Mouse (Mus musculus) stomach, postnatal 0 days (tissue): Measurements from ENCODE around the gene Arhgap22. TPM values are rescaled to one million over a fixed set of nuclear protein-coding genes. Genes with fewer than 3 reads are reported as not detected.

Experiments used
- ATAC-seq: fragments of 200-750 bp; cut with Nextera tagmentation; 2 replicates; pipeline ENCODE4 v1.8.0; 2017; ENCODE audit not compliant: low FRiP score, low TSS enrichment
- DNase-seq: peaks from one replicate; pipeline ENCODE4 v3.0.0-alpha.2; 2016; ENCODE audit warnings: low spot score
- H3K27ac ChIP-seq: fragments of 300-500 bp; sonication (generic); replicated peaks from 2 replicates; pipeline ENCODE4 v1.5.1; 2014; ENCODE audit warnings: mild to moderate bottlenecking, control low read depth
- H3K27me3 ChIP-seq: fragments of 300-500 bp; sonication (generic); 2 replicates; pipeline ENCODE4 v1.6.1; 2014; ENCODE audit warnings: low read length; ENCODE audit not compliant: control insufficient read depth, insufficient read depth
- H3K36me3 ChIP-seq: fragments of 300-500 bp; sonication (generic); 2 replicates; pipeline ENCODE4 v1.6.1; 2014; ENCODE audit warnings: low read length, mixed read lengths; ENCODE audit not compliant: control insufficient read depth, insufficient read depth
- H3K4me1 ChIP-seq: fragments of 300-500 bp; sonication (generic); replicated peaks from 2 replicates; pipeline ENCODE4 v1.6.1; 2014; ENCODE audit warnings: antibody characterized with exemption; ENCODE audit not compliant: control insufficient read depth, insufficient read depth
- H3K4me2 ChIP-seq: fragments of 300-500 bp; sonication (generic); replicated peaks from 2 replicates; pipeline ENCODE4 v1.6.1; 2014; ENCODE audit warnings: low read depth, mild to moderate bottlenecking, control low read depth, moderate library complexity
- H3K4me3 ChIP-seq: fragments of 300-500 bp; sonication (generic); 2 replicates; pipeline ENCODE4 v1.5.1; 2014; ENCODE audit warnings: low read depth, low read length, control low read depth
- H3K9ac ChIP-seq: fragments of 300-500 bp; sonication (generic); 2 replicates; pipeline ENCODE4 v1.6.1; 2014; ENCODE audit warnings: mild to moderate bottlenecking, low read length, control low read depth, mixed read lengths
- H3K9me3 ChIP-seq: fragments of 300-500 bp; sonication (generic); 2 replicates; pipeline ENCODE4 v1.6.1; 2016; ENCODE audit warnings: low read length; ENCODE audit not compliant: control insufficient read depth
- CTCF ChIP-seq: IDR thresholded peaks from 2 replicates; pipeline ENCODE4 v1.5.1; 2016; ENCODE audit warnings: antibody characterized with exemption, low read depth, mild to moderate bottlenecking, moderate library complexity
- EP300 ChIP-seq: optimal IDR thresholded peaks from 2 replicates; pipeline ENCODE3; 2016; ENCODE audit warnings: antibody characterized with exemption
- WGBS: fragments of 180-500 bp; shearing (Covaris S2); extraction: QIAGEN DNeasy Blood & Tissue Kit; methylation state at CpG from one replicate; pipeline ENCODE4 v1.1.7; 2014; 5-methylcytosine and 5-hydroxymethylcytosine counted together
- polyA plus RNA-seq: library from polyadenylated mRNA; unstranded; fragments of >200 nt; fragmentation: Nextera tagmentation; extraction: Ambion mirVana; gene quantifications from 2 replicates; pipeline ENCODE4 v1.2.1, GENCODE M21; 2015

Gene Arhgap22
- 6.5 TPM in 2 replicates for polyA plus RNA-seq

DNA sequence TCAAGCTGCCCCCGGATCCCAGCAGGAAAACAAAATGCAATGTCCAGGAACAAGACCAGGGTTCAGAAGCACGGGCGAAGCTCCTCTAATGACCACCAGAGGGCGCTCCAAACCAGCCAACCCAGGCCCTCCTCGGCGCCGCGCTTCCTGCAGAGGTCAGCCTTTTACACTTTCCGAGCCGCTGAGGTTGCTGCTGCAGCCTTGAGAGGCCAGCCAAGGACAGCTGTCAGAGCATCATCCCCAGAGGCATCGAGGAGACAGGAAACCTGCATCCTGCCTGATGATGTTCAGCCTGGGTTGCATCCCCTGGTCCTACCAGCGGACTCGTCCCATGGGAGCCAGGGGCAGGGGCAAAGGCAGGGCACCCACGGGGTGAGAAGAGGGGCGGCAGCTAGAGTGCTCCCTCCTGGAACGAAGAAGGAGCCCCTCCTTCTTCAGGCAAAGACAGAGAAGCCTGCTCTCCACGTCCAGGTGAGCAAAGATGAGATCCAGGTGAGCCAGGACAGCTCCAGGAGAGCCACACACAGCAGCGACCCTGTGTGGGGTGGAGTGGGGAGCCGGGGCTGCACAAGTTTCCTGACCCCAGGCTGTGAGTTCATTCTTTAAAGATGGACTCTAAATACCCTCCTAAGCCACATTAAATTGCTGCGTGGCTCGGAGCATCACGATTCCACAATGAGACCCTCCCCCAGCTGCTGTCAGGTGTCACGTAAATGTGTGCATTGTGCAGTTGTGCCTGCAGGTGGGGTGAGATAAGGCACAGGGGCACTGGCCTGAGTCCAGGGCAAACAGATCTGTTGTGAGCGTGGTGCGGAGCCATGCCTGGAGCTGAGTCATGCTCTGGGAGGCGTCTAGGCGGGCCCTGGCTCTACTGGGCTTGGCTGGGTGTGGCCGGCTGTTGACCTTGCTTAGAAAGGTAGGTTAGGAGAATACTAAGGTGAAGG lies at the start of gene Arhgap22:
TSS of gene Arhgap22 (plus strand) at position 204 of the 944 bp plus-strand sequence.
- Histone ChIP-seq H3K9ac (no peak within 1 kb of the TSS), H3K36me3 (no peaks in the 10 kb centered on the region), H3K9me3 (no peaks in the 10 kb centered on the region), H3K27ac (peak within 1 kb of the TSS; percentile 53; the same call in 1 of the 2 replicates), H3K27me3 (no peaks in the 10 kb centered on the region), H3K4me1 (0 out of 2 replicates have a peak, but pooled peaks cover 2% of the 10 kb centered on the region), H3K4me3 (no peak within 1 kb of the TSS), H3K4me2 (peak within 1 kb of the TSS; percentile 42)
- TF ChIP-seq CTCF (peak; percentile 100), EP300 (no peak)
- ATAC-seq = peak; percentile 98
- peak; percentile 93 for DNase-seq
- WGBS = 18% methylated on average over 28 of the region's 28 CpGs

DNA sequence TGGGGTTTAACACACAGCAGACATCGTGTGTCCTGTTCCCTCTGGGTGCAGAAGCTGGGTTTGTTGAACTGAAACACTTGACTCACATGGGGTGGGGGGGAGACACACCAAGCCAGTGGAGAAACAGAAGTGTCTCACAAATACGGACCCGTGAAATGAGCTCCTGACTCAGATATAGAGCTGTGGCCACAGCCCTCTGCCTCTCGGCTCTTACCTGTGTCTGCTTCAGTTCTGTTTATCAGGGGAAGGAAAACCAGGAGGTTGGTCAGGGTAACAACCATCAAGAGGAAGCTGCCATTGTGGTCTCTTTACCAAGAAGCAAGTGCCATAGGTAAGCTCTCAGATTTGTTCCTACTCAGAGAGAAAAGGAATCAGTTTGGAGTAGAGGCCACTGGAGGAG lies 45.1 kb upstream of the Arhgap22 start:
- Histone ChIP-seq H3K9ac (no peak overlapping the region), H3K4me3 (no peak overlapping the region), H3K27ac (no peak overlapping the region), H3K4me2 (no peak overlapping the region), H3K9me3 (no peaks in the 10 kb centered on the region), H3K27me3 (no peaks in the 10 kb centered on the region), H3K36me3 (no peaks in the 10 kb centered on the region), H3K4me1 (no peaks in the 10 kb centered on the region)
- ATAC-seq = no peak
- TF ChIP-seq CTCF = no peak
- no peak for TF ChIP-seq EP300
- DNase-seq = no peak
- 85% methylated on average over 4 of the region's 4 CpGs for WGBS

DNA sequence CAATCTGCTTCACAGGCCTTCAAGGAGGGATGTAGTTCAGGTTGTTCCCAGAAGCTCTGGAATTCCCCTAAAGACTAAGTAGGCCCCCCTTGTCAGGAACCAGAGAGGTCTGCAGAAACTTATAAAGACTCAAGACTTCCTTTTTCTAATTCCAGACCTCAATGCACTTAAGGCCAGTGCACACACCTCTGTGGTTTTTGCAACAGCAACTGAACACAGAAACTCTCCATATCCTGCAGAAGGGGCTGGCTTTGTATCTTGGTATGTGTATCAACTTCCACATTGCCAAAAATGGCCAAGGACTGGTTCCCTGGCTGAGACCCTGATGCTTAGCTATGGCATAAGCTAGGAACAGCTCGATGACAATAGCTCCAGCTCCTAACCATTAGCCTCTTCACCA lies 41.9 kb upstream of the Arhgap22 start:
- no peaks in the 10 kb centered on the region for H3K27me3 ChIP-seq
- no peak overlapping the region for H3K4me2 ChIP-seq
- DNase-seq = no peak
- H3K36me3 ChIP-seq = no peaks in the 10 kb centered on the region
- TF ChIP-seq EP300 (no peak), CTCF (no peak)
- no peak overlapping the region for H3K9ac ChIP-seq
- 68% methylated on average over 1 of the region's 1 CpGs for WGBS
- no peak overlapping the region for H3K27ac ChIP-seq
- H3K4me1 ChIP-seq = no peaks in the 10 kb centered on the region
- H3K9me3 ChIP-seq = no peaks in the 10 kb centered on the region
- H3K4me3 ChIP-seq = no peak overlapping the region
- no peak for ATAC-seq

DNA sequence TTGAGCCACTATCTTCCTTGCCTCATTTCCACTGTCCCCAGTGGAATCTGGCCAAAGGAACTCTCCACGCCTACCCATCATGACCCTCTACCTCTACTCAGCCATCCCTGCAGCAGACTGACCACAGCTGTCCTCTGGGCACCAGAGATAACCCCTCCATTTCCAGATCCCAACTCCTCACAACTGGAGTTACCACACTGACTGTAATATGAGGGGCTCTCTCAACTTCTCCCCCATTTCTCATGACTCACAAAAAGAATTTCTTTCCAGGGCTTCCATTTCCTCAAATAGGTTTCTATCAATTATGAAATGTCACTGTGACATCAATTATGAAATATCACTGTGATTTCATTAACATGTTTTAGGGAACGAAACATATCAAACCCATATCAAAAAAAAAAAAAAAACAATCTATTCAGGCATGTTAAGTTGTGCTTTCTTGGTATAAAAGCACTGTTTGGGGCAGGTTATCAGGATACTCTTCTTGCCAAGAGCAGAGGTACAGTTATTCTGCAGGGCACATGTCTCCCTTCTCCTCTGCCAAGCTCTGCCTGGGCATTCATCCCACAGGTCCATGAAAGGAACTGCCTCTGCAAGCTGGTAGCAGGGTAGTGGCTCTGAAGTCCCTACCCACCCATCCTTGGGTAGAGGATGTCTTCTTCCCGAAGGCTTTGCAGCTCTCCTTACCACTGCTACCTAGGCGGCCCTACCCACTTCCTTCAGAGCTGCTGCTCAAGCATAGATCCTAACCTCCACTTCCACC lies 38.6 kb upstream of the Arhgap22 start:
- no peak overlapping the region for H3K4me3 ChIP-seq
- H3K36me3 ChIP-seq = no peaks in the 10 kb centered on the region
- no peak overlapping the region for H3K4me2 ChIP-seq
- H3K27me3 ChIP-seq = no peaks in the 10 kb centered on the region
- 71% methylated on average over 4 of the region's 4 CpGs for WGBS
- no peak for TF ChIP-seq CTCF
- no peak for TF ChIP-seq EP300
- H3K9me3 ChIP-seq = no peaks in the 10 kb centered on the region
- H3K9ac ChIP-seq = no peak overlapping the region
- H3K4me1 ChIP-seq = no peaks in the 10 kb centered on the region
- no peak for DNase-seq
- H3K27ac ChIP-seq = no peak overlapping the region
- ATAC-seq = no peak

DNA sequence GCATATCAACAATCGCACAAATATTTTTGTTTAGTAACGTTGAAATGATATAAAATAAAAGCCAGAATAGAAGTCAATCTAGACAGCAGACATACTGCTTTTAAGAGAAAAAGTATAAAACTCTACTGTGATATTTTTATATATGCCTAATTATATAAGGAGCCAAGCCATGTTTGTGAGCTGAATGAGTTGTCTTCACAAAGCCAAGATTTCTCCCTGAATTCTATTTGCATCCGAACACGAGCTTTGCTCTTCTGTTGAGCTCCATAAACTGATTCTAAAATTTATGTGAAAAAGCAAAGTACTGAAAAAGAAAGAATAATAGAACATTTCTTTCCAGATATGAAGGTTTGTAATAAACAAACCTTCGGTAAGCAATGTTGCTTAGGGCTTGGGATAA lies 33.7 kb upstream of the Arhgap22 start:
- H3K27me3 ChIP-seq = no peaks in the 10 kb centered on the region
- H3K9ac ChIP-seq = no peak overlapping the region
- no peak overlapping the region for H3K27ac ChIP-seq
- no peak overlapping the region for H3K4me2 ChIP-seq
- H3K4me1 ChIP-seq = no peaks in the 10 kb centered on the region
- TF ChIP-seq EP300 = no peak
- TF ChIP-seq CTCF = no peak
- no peaks in the 10 kb centered on the region for H3K9me3 ChIP-seq
- no peak for DNase-seq
- H3K4me3 ChIP-seq = no peak overlapping the region
- 81% methylated on average over 5 of the region's 5 CpGs for WGBS
- no peaks in the 10 kb centered on the region for H3K36me3 ChIP-seq
- ATAC-seq = no peak
